Mouse (Mus musculus) hindbrain, embryonic 10.5 days (tissue): ENCODE data around the gene Fam71e2. TPM values are rescaled to one million over a fixed set of nuclear protein-coding genes. Genes with fewer than 3 reads are reported as not detected.

Experiments
- DNase-seq: peaks from one replicate; pipeline ENCODE4 v3.0.0-alpha.2; 2017; ENCODE audit warnings: low spot score
- H3K27ac ChIP-seq: fragments of 300-500 bp; sonication (generic); 2 replicates; pipeline ENCODE4 v1.5.1; 2016; ENCODE audit warnings: mild to moderate bottlenecking, moderate library complexity
- H3K27me3 ChIP-seq: fragments of 300-500 bp; sonication (generic); 2 replicates; pipeline ENCODE4 v1.6.1; 2016; ENCODE audit warnings: mild to moderate bottlenecking; ENCODE audit not compliant: poor library complexity, insufficient read depth, severe bottlenecking
- H3K36me3 ChIP-seq: fragments of 300-500 bp; sonication (generic); 2 replicates; pipeline ENCODE4 v1.6.1; 2016; ENCODE audit warnings: mild to moderate bottlenecking, moderate library complexity
- H3K4me1 ChIP-seq: fragments of 300-500 bp; sonication (generic); replicated peaks from 2 replicates; pipeline ENCODE4 v1.6.1; 2016; ENCODE audit warnings: mild to moderate bottlenecking
- H3K4me3 ChIP-seq: fragments of 300-500 bp; sonication (generic); 2 replicates; pipeline ENCODE4 v1.5.1; 2016; ENCODE audit warnings: mild to moderate bottlenecking, moderate library complexity
- H3K9me3 ChIP-seq: fragments of 300-500 bp; sonication (generic); 2 replicates; pipeline ENCODE4 v1.6.1; 2016; ENCODE audit warnings: mild to moderate bottlenecking, moderate library complexity
- WGBS: fragments of 180-500 bp; shearing (Covaris S2); methylation state at CpG from one replicate; pipeline ENCODE4 v1.1.7; 2016; 5-methylcytosine and 5-hydroxymethylcytosine counted together
- polyA plus RNA-seq: library from polyadenylated mRNA; unstranded; fragments of >200 nt; fragmentation: Nextera tagmentation; extraction: Ambion mirVana; gene quantifications from 2 replicates; pipeline ENCODE4 v1.2.1, GENCODE M21; 2016

Fam71e2 gene
- polyA plus RNA-seq, 1 experiment from 2014 or later, result not detected

DNA sequence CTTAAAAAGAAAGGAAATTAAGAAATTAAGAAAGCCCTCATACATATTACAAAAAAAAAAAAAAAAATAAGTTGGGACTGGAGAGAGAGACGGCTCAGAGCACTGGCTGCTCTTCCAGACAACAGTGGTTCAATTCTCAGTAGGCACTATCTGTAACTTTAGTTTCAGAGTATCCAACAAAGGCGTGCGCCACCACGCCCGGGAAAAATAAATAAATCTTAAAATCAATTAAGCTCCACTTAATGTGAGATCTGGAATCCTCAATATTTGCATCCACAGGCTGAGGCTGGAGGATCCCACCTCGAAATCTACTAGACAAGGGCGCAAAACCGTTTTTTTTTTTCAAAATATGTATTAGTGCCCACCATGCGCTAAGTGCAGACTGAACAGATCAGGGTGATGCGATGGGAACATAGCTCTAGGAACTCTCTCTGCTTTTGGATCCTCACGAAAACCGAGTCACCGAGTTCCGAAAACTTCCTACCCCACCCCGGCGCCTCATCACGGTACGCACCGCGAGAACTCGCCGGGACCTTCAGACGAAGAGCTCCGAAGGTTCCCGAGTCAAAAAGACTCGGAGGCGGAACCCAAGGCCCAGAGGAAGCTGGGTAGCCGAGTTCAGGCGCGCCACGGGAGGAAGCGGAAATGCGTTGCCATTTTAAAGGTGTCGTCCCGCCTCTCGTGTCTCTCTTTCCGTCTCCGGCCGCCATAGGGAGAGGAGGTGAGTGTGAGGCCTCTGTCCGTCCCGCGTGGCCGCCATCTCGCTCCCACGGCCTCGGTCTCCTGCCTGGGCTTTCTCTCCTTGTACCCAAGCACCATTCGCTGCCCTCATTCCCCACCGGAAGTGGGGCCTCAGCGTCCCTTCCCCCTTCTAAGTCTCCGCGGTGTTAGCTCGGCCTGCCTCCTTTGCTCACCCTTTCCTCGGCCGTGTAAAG is 21.4 kb upstream of the Fam71e2 start, which contains the start of gene Rpl28:
Gene Rpl28, plus strand, starts transcription at position 597 of the 935 bp plus-strand sequence.
- no peaks in the 10 kb centered on the region for H3K9me3 ChIP-seq
- WGBS, result 2% methylated on average over 54 of the region's 54 CpGs
- H3K4me3 ChIP-seq, result peak within 1 kb of the TSS; percentile 96
- H3K36me3 ChIP-seq, result peaks cover 40% of the 10 kb centered on the region
- H3K27me3 ChIP-seq, result peaks cover 32% of the 10 kb centered on the region
- H3K27ac ChIP-seq, result peak within 1 kb of the TSS; percentile 97
- H3K4me1 ChIP-seq, result peaks cover 27% of the 10 kb centered on the region
- peak; percentile 97 for DNase-seq

DNA sequence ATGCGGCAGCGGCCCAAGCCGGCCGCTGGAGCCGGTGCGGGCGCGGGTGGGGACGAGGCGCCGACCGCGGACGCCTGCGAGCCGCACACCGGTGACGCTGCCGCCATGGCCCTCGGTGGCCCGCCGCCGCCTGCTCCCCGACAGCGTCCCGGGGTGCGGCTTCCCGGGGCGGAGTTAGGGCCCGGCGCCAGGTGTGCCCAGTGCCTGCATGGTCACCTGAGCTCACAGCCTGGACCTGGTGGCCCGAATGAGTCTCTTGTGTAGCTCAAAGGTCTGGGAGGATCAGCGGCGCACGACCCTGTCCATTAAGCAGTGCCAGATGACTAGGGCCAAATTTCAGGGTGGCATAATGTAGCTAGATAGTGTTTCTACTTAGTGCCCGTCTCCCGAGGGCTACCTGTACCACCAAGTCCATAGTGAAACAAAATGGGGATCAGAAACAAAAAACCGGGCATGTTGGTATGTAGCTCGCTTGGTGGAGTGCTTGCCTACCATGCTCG is 18.4 kb upstream of the Fam71e2 start, which contains the start of gene Tmem238:
Gene Tmem238, minus strand, starts transcription at position 221 of the 500 bp plus-strand sequence.
- Histone ChIP-seq H3K27ac (peak within 1 kb of the TSS; percentile 91), H3K36me3 (peaks cover 9% of the 10 kb centered on the region)

GRCm38 (mm10) chr7:4788499-4789435 is 17.7 kb upstream of the Fam71e2 start:
- peak overlapping the region; percentile 91 for H3K27ac ChIP-seq
- peak; percentile 82 for DNase-seq
- H3K4me3 ChIP-seq, result peak overlapping the region; percentile 62
- peaks cover 17% of the 10 kb centered on the region for H3K4me1 ChIP-seq
- peaks cover 2% of the 10 kb centered on the region for H3K36me3 ChIP-seq
- peaks cover 43% of the 10 kb centered on the region for H3K27me3 ChIP-seq
- H3K9me3 ChIP-seq, result no peaks in the 10 kb centered on the region
- WGBS, result 2% methylated on average over 64 of the region's 64 CpGs

More for the DNA sequence above, 18.4 kb upstream of the Fam71e2 start, which contains the start of gene Tmem238:
- peak within 1 kb of the TSS; percentile 62 for H3K4me3 ChIP-seq
- 8% methylated on average over 40 of the region's 40 CpGs for WGBS
- DNase-seq, result no peak
- peaks cover 24% of the 10 kb centered on the region for H3K4me1 ChIP-seq
- H3K27me3 ChIP-seq, result peaks cover 43% of the 10 kb centered on the region
- H3K9me3 ChIP-seq, result no peaks in the 10 kb centered on the region

DNA sequence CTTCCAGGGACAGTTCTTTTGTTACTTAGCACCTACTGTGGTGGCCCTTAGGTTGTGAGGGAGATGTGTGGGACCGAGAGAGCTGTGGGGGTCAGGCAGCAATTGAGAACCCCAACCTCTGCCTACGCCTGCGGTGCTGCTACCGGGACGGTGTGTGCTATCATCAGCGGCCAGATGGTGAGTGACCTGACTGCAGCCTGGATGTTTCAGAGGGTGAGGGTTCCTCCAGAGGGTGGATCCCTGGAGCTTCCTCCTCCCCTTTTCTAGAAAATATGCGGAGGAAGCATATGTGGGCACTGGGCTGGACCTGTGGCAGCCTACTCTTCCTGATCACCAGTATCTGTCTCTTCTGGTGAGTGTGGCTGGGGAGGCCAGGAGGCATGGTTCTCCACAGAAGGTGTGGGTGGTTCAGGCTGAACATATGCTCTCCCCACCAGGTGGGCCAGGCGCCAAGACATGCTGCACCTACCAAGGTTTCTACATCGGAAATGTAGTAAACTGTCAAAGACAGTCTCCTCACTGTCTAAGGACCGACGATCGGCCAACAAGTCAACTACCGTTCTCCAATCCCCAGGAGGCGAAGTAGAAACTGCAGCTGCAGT is 12.7 kb upstream of the Fam71e2 start:
- Histone ChIP-seq H3K27ac (no peak overlapping the region), H3K9me3 (0 out of 2 replicates have a peak, but pooled peaks cover 3% of the 10 kb centered on the region), H3K27me3 (peaks cover 59% of the 10 kb centered on the region), H3K4me3 (no peak overlapping the region), H3K36me3 (no peaks in the 10 kb centered on the region), H3K4me1 (peaks cover 19% of the 10 kb centered on the region)
- WGBS, result 81% methylated on average over 14 of the region's 14 CpGs
- no peak for DNase-seq

DNA sequence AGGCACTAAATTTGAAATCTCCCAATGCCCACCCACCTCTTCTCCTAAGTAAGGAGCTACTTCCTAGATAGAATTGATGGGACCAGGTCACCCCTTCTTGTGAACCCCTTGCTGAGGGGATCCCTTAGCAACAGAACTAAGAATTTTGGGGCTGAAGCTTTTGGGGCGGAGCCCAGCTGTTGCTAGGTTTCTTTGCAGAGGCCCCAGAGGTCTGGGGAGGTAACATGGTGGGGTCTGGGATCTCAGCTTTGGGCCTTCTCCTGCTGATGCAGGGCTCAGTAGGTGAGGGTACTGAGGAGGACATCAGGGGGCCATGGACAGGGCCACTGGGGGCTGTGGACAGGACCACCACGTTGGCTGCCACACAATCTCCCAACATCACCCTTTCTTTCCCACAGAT is 11.7 kb upstream of the Fam71e2 start, which contains the start of the genes Il11 and Tmem190:
Gene Il11, minus strand, starts transcription at position 101 of the 400 bp plus-strand sequence.
Gene Tmem190, plus strand, starts transcription at position 179 of the 400 bp plus-strand sequence.
- 78% methylated on average over 2 of the region's 2 CpGs for WGBS
- peaks cover 59% of the 10 kb centered on the region for H3K27me3 ChIP-seq
- no peak for DNase-seq

DNA sequence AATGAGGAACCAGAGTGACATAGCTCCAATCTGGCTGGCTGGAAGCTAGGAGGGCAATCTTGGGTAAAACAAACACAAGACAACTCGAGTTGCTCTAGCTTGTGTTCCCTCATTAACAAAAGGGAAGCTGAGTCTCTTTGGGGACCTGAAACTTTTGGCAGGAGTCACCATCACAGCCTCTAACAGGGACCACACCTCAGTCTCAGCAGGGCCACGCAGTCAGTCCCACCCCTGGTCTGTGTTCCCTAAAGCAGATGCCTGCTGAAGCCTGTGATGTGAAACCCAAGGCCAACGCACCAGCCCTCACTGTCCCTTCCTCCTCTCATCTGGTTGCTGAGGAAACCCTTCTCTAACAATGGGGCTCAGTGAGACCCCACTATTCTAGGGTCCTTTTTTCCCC is 11.0 kb upstream of the Fam71e2 start:
- Histone ChIP-seq H3K27me3 (peaks cover 59% of the 10 kb centered on the region), H3K4me3 (no peak overlapping the region), H3K4me1 (peaks cover 26% of the 10 kb centered on the region), H3K36me3 (no peaks in the 10 kb centered on the region), H3K27ac (no peak overlapping the region), H3K9me3 (0 out of 2 replicates have a peak, but pooled peaks cover 6% of the 10 kb centered on the region)
- 43% methylated on average over 3 of the region's 3 CpGs for WGBS
- no peak for DNase-seq

More for the DNA sequence above, 11.7 kb upstream of the Fam71e2 start, which contains the start of the genes Il11 and Tmem190:
- Histone ChIP-seq H3K9me3 (0 out of 2 replicates have a peak, but pooled peaks cover 6% of the 10 kb centered on the region), H3K4me1 (peaks cover 20% of the 10 kb centered on the region), H3K4me3 (no peak within 1 kb of the TSS), H3K36me3 (no peaks in the 10 kb centered on the region), H3K27ac (0 out of 2 replicates have a peak within 1 kb of the TSS, but pooled peaks have one; percentile 12)

DNA sequence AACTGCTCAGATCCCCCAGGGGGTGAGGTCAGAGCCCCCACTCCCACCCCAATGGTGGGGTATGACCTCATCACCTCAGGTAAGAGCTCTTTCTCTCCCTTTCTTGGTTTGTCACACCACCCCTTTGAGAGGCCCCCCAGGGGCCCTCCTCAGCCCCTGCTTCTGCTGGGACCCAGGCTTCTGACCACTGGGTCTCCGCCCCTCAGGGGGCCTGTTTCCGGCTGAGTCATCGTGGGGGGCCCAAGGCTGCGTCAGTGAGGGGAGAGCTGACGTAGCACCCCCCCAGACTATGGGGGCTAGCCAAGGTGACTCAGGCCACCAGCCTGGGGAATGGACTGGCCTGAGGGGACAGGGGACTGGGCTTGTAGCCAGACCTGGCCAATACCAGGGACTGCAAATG is 8.8 kb upstream of the Fam71e2 start:
- DNase-seq, result no peak
- H3K4me1 ChIP-seq, result peaks cover 33% of the 10 kb centered on the region
- H3K27ac ChIP-seq, result no peak overlapping the region
- H3K9me3 ChIP-seq, result 0 out of 2 replicates have a peak, but pooled peaks cover 6% of the 10 kb centered on the region
- no peaks in the 10 kb centered on the region for H3K36me3 ChIP-seq
- H3K4me3 ChIP-seq, result no peak overlapping the region
- 53% methylated on average over 5 of the region's 5 CpGs for WGBS
- H3K27me3 ChIP-seq, result peaks cover 74% of the 10 kb centered on the region

- Histone ChIP-seq H3K4me3 (peak overlapping the region; percentile 44), H3K4me1 (peaks cover 33% of the 10 kb centered on the region), H3K36me3 (no peaks in the 10 kb centered on the region), H3K27me3 (peaks cover 84% of the 10 kb centered on the region), H3K27ac (peak overlapping the region; percentile 59), H3K9me3 (0 out of 2 replicates have a peak, but pooled peaks cover 6% of the 10 kb centered on the region)
- 3% methylated on average over 20 of the region's 20 CpGs for WGBS
- DNase-seq, result no peak
Observed at GRCm38 (mm10) chr7:4777851-4778637, 6.9 kb upstream of the Fam71e2 start.

DNA sequence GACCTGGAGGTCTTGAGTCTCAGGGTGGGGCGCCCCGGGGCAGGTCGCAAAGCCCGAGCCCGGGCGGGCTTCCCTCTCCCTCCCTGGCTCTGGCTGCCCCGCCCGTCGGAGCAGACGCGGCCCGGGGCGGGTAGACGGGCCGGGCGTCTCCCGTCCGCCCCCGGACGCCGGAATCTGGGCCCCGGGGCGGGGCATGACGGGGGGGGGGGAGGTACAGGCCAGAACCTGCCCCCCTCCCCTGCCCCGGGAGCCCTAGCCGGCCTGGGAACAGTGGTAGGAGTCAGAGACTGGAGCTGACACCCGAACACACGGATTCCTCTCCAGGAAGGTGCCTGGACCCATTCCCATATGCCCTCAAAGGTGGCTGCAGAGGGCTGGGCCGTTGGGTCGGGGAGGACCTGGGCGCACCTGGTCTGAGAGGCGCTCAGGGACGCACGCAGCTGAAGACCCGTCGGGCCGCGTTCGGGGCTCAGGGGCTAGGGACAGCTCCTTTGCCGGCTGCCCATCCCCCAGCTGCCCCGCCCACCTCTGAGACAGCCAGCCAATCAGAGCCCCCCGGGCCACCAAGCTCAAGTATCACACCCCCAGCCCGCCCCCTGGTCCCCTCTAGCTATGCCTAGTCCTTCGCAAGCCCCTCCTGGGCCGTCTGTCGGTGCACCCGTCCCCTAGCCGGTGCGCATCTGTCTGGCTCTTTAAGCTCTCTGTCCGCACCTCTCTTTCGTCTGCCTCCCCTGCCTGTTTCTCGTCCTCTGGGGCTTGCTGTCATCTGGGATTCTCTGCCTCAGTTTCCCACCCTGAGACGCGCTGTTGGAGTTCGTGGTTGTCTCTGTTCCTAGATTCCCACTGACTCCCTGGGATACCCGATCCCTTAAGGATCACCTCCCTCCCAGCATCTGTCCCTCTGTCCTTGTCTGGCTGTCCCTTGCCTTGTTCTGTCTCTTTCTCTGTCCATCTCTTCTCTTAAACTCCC is 6.0 kb upstream of the Fam71e2 start:
- Histone ChIP-seq H3K4me3 (peak overlapping the region; percentile 44), H3K4me1 (peaks cover 33% of the 10 kb centered on the region), H3K36me3 (no peaks in the 10 kb centered on the region), H3K27ac (peak overlapping the region; percentile 59), H3K27me3 (peaks cover 77% of the 10 kb centered on the region), H3K9me3 (0 out of 2 replicates have a peak, but pooled peaks cover 6% of the 10 kb centered on the region)
- peak; percentile 87 for DNase-seq
- 1% methylated on average over 55 of the region's 56 CpGs for WGBS

DNA sequence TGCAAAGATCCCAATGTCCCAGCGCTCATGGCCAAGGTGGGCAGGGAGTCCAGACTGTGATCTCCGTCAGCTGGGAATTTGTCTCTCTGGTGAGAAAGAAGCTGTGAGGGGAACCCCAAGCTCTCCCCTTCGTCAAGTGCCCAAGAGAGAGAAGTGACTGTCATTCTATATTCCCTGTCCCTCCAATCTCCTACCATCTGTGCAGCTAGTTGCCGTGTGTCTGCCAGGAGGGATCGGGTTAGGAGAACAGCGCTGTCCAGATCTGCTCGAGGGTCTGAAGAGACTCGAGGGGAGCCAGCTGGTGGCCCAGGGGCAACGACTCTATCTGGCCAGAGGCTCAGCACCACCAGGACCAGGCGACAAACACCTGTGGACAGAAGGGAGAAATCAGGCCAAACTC is 5.0 kb upstream of the Fam71e2 start:
- H3K4me1 ChIP-seq, result peaks cover 28% of the 10 kb centered on the region
- H3K9me3 ChIP-seq, result 0 out of 2 replicates have a peak, but pooled peaks cover 6% of the 10 kb centered on the region
- no peaks in the 10 kb centered on the region for H3K36me3 ChIP-seq
- WGBS, result 53% methylated on average over 10 of the region's 10 CpGs
- DNase-seq, result no peak
- H3K4me3 ChIP-seq, result no peak overlapping the region
- H3K27me3 ChIP-seq, result peaks cover 72% of the 10 kb centered on the region
- H3K27ac ChIP-seq, result no peak overlapping the region
